28 mouse cellular contexts compared by ENCODE assay signal in the genomic region with DNA sequence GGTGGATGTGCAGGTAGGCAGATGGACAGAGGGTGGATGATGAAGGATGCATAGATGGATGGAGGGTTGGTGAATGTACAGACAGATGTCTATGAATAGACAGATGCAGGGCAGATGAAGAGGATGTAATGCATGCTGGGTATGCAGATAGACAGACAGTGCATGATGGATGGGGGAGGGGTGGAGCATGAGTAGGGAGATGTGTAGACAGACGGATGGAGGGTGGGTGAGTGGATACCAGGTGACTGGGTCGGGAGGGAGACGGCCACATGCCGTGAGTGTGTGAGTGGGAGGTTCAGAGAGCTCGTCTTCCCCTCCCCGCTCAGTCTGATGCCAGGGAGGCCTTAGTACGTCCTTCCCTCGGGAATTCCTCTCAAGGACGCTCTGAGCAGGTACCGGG.
"Had no signal": no experiment of that assay in that cellular context is flagged by ENCODE, and none has a peak within 500 bp of the region (broad histone marks: within the 10 kb centered on the region; RNA-seq: fewer than 3 reads in every experiment).

No protein-coding gene starts in this region.

- DNase-seq: cerebellum, adult 2 months; cerebellum, adult 8-10 months; cerebellum, adult 9-10 months; cerebellum, adult 9-11 months; cerebellum, postnatal 10 days; cerebellum, postnatal 14 days; cerebellum, postnatal 25 days; cerebellum, postnatal 36 days; embryo, embryonic 11 days; forebrain, postnatal 0 days; gastrocnemius, adult 2 months; gastrocnemius, postnatal 10 days; gastrocnemius, postnatal 14 days; gastrocnemius, postnatal 25 days; gastrocnemius, postnatal 36 days; heart, adult 11 months; heart, adult 18-20 months had no signal

- H3K4me3 ChIP-seq: embryonic facial prominence, embryonic 10.5 days; embryonic facial prominence, embryonic 12.5 days; embryonic facial prominence, embryonic 13.5 days; embryonic facial prominence, embryonic 15.5 days; erythroblast, embryonic 14.5 days; forebrain, embryonic 10.5 days; forebrain, embryonic 12.5 days; forebrain, embryonic 13.5 days; forebrain, embryonic 15.5 days; gastrocnemius, adult 2 months had no signal

- H3K9ac ChIP-seq: embryonic facial prominence, embryonic 12.5 days; embryonic facial prominence, embryonic 13.5 days; embryonic facial prominence, embryonic 15.5 days; forebrain, embryonic 12.5 days; forebrain, embryonic 13.5 days; forebrain, embryonic 15.5 days; forebrain, postnatal 0 days had no signal

- H3K4me2 ChIP-seq: embryonic facial prominence, embryonic 12.5 days; embryonic facial prominence, embryonic 13.5 days; embryonic facial prominence, embryonic 15.5 days; forebrain, embryonic 12.5 days; forebrain, embryonic 13.5 days; forebrain, embryonic 15.5 days had no signal

- H3K4me1 ChIP-seq: embryonic facial prominence, embryonic 12.5 days; embryonic facial prominence, embryonic 13.5 days; embryonic facial prominence, embryonic 15.5 days; forebrain, embryonic 10.5 days; forebrain, embryonic 12.5 days; forebrain, embryonic 13.5 days; forebrain, embryonic 15.5 days had no signal

- H3K9me3 ChIP-seq: embryonic facial prominence, embryonic 10.5 days; embryonic facial prominence, embryonic 12.5 days; embryonic facial prominence, embryonic 13.5 days; embryonic facial prominence, embryonic 15.5 days; forebrain, embryonic 10.5 days; forebrain, embryonic 12.5 days; forebrain, embryonic 13.5 days; forebrain, embryonic 15.5 days had no signal

- H3K27ac ChIP-seq: embryonic facial prominence, embryonic 10.5 days; embryonic facial prominence, embryonic 12.5 days; embryonic facial prominence, embryonic 13.5 days; embryonic facial prominence, embryonic 15.5 days; forebrain, embryonic 10.5 days; forebrain, embryonic 12.5 days; forebrain, embryonic 13.5 days; forebrain, embryonic 15.5 days; gastrocnemius, adult 2 months had no signal

- H3K27me3 ChIP-seq: embryonic facial prominence, embryonic 12.5 days; embryonic facial prominence, embryonic 13.5 days; embryonic facial prominence, embryonic 15.5 days; forebrain, embryonic 12.5 days; forebrain, embryonic 13.5 days; forebrain, embryonic 15.5 days had no signal

- ATAC-seq: forebrain, embryonic 13.5 days; forebrain, embryonic 14.5 days; forebrain, embryonic 15.5 days; forebrain, embryonic 16.5 days; forebrain, postnatal 0 days had no signal
